Mouse (Mus musculus): ENCODE measurements around the gene Phospho1. TPM values are rescaled to one million over a fixed set of nuclear protein-coding genes. Genes with fewer than 3 reads are reported as not detected.

Gene Phospho1
- polyA plus RNA-seq, 2 experiments = 5.7 to 22.0 TPM

- Histone ChIP-seq H3K9ac (replicated peaks) (peak overlapping the region; percentile 96), H3K36me3 (replicated peaks; ENCODE audit: control insufficient read depth, insufficient read depth, low read depth) (no peaks in the 10 kb centered on the region), H3K27me3 (ENCODE audit: control insufficient read depth, insufficient read depth, low read length) (peaks cover 21% of the 10 kb centered on the region), H3K4me3 (ENCODE audit: insufficient read depth in 1 of 2, low read depth in 2 of 2, low read length in 2 of 2) (peak overlapping the region; percentile 76 to 84), H3K4me1 (replicated peaks; ENCODE audit: control insufficient read depth in 2 of 2, insufficient read depth in 2 of 2, low read length in 1 of 2) (peaks cover 22 to 46% of the 10 kb centered on the region in 2 experiments), H3K4me2 (ENCODE audit: low read depth) (peak overlapping the region; percentile 80), H3K9me3 (ENCODE audit: control insufficient read depth, low read length) (no peaks in the 10 kb centered on the region), H3K27ac (peak overlapping the region; percentile 53)
- 6% methylated on average over 11 of the region's 11 CpGs for WGBS (ENCODE audit: insufficient replicate concordance)
- TF ChIP-seq EP300 (IDR thresholded peaks at IDR 0.05; ENCODE audit: low read depth) (no peak), CTCF (IDR thresholded peaks at IDR 0.05; ENCODE audit: low read depth) (no peak)
- peak; percentile 0; the same call in 1 of the 2 replicates for ATAC-seq (ENCODE audit: insufficient read depth)
- no peak for DNase-seq (ENCODE audit: low read depth in 3 of 3, low spot score in 3 of 3)
Measured at GRCm38 (mm10) chr11:95824877-95825243, 561 bp downstream of the Phospho1 start.

GRCm38 (mm10) chr11:95825625-95826024 is 1.3 kb downstream of the Phospho1 start:
- ATAC-seq (ENCODE audit: insufficient read depth) (no peak), DNase-seq (ENCODE audit: low read depth in 3 of 3, low spot score in 3 of 3) (no peak)
- peaks cover 18 to 46% of the 10 kb centered on the region in 2 experiments for H3K4me1 ChIP-seq (replicated peaks; ENCODE audit: control insufficient read depth in 2 of 2, insufficient read depth in 2 of 2, low read length in 1 of 2)
- peak overlapping the region; percentile 53 for H3K27ac ChIP-seq
- peaks cover 29% of the 10 kb centered on the region for H3K27me3 ChIP-seq (ENCODE audit: control insufficient read depth, insufficient read depth, low read length)
- no peaks in the 10 kb centered on the region for H3K36me3 ChIP-seq (replicated peaks; ENCODE audit: control insufficient read depth, insufficient read depth, low read depth)
- WGBS (ENCODE audit: insufficient replicate concordance) = 50% methylated on average over 3 of the region's 3 CpGs
- no peak for TF ChIP-seq EP300 (IDR thresholded peaks at IDR 0.05; ENCODE audit: low read depth)
- TF ChIP-seq CTCF (IDR thresholded peaks at IDR 0.05; ENCODE audit: low read depth) = no peak
- H3K9me3 ChIP-seq (ENCODE audit: control insufficient read depth, low read length) = no peaks in the 10 kb centered on the region
- H3K4me3 ChIP-seq (ENCODE audit: insufficient read depth in 1 of 2, low read depth in 2 of 2, low read length in 2 of 2) = peak overlapping the region; percentile 76 to 84
- peak overlapping the region; percentile 96 for H3K9ac ChIP-seq (replicated peaks)
- H3K4me2 ChIP-seq (ENCODE audit: low read depth) = peak overlapping the region; percentile 80

- Histone ChIP-seq H3K9ac (replicated peaks) (peak overlapping the region; percentile 96), H3K4me1 (replicated peaks; ENCODE audit: control insufficient read depth in 2 of 2, insufficient read depth in 2 of 2, low read length in 1 of 2) (peaks cover 17 to 48% of the 10 kb centered on the region in 2 experiments), H3K4me3 (ENCODE audit: insufficient read depth in 1 of 2, low read depth in 2 of 2, low read length in 2 of 2) (peak overlapping the region; percentile 29 to 33), H3K27ac (peak overlapping the region; percentile 53), H3K36me3 (replicated peaks; ENCODE audit: control insufficient read depth, insufficient read depth, low read depth) (no peaks in the 10 kb centered on the region), H3K9me3 (ENCODE audit: control insufficient read depth, low read length) (no peaks in the 10 kb centered on the region), H3K27me3 (ENCODE audit: control insufficient read depth, insufficient read depth, low read length) (peaks cover 38% of the 10 kb centered on the region), H3K4me2 (ENCODE audit: low read depth) (peak overlapping the region; percentile 61)
- ATAC-seq (ENCODE audit: insufficient read depth) (no peak), DNase-seq (ENCODE audit: low read depth in 3 of 3, low spot score in 3 of 3) (no peak)
- WGBS (ENCODE audit: insufficient replicate concordance) = 36% methylated on average over 6 of the region's 6 CpGs
- TF ChIP-seq EP300 (IDR thresholded peaks at IDR 0.05; ENCODE audit: low read depth) (0 out of 2 replicates have a peak, but pooled peaks have one; percentile 39), CTCF (IDR thresholded peaks at IDR 0.05; ENCODE audit: low read depth) (no peak)
Measured at GRCm38 (mm10) chr11:95826317-95827167, 2.2 kb downstream of the Phospho1 start.

GRCm38 (mm10) chr11:95827168-95827447 is 2.8 kb downstream of the Phospho1 start:
- Histone ChIP-seq H3K27ac (peak overlapping the region; percentile 53), H3K9me3 (ENCODE audit: control insufficient read depth, low read length) (no peaks in the 10 kb centered on the region), H3K9ac (replicated peaks) (peak overlapping the region; percentile 96), H3K27me3 (ENCODE audit: control insufficient read depth, insufficient read depth, low read length) (peaks cover 44% of the 10 kb centered on the region), H3K4me2 (ENCODE audit: low read depth) (peak overlapping the region; percentile 61), H3K4me1 (replicated peaks; ENCODE audit: control insufficient read depth in 2 of 2, insufficient read depth in 2 of 2, low read length in 1 of 2) (peaks cover 17 to 48% of the 10 kb centered on the region in 2 experiments), H3K36me3 (replicated peaks; ENCODE audit: control insufficient read depth, insufficient read depth, low read depth) (no peaks in the 10 kb centered on the region), H3K4me3 (ENCODE audit: insufficient read depth in 1 of 2, low read depth in 2 of 2, low read length in 2 of 2) (peak overlapping the region; percentile 29 to 33; a peak in 3 of 4 replicates)
- no peak for DNase-seq (ENCODE audit: low read depth in 3 of 3, low spot score in 3 of 3)
- 9% methylated on average over 3 of the region's 3 CpGs for WGBS (ENCODE audit: insufficient replicate concordance)
- TF ChIP-seq EP300 (IDR thresholded peaks at IDR 0.05; ENCODE audit: low read depth) (no peak), CTCF (IDR thresholded peaks at IDR 0.05; ENCODE audit: low read depth) (no peak)
- no peak for ATAC-seq (ENCODE audit: insufficient read depth)

- Histone ChIP-seq H3K27ac (peak overlapping the region; percentile 53), H3K27me3 (ENCODE audit: control insufficient read depth, insufficient read depth, low read length) (peaks cover 48% of the 10 kb centered on the region), H3K9ac (replicated peaks) (peak overlapping the region; percentile 96), H3K36me3 (replicated peaks; ENCODE audit: control insufficient read depth, insufficient read depth, low read depth) (no peaks in the 10 kb centered on the region), H3K4me1 (replicated peaks; ENCODE audit: control insufficient read depth in 2 of 2, insufficient read depth in 2 of 2, low read length in 1 of 2) (peaks cover 17 to 48% of the 10 kb centered on the region in 2 experiments), H3K9me3 (ENCODE audit: control insufficient read depth, low read length) (no peaks in the 10 kb centered on the region), H3K4me3 (ENCODE audit: insufficient read depth in 1 of 2, low read depth in 2 of 2, low read length in 2 of 2) (peak overlapping the region in 1 of 2 experiments; percentile 33; a peak in 2 of 4 replicates), H3K4me2 (ENCODE audit: low read depth) (peak overlapping the region; percentile 61)
- TF ChIP-seq CTCF (IDR thresholded peaks at IDR 0.05; ENCODE audit: low read depth) (peak; percentile 88), EP300 (IDR thresholded peaks at IDR 0.05; ENCODE audit: low read depth) (no peak)
- peak in 2 of 3 experiments; percentile 49 to 60 for DNase-seq (ENCODE audit: low read depth in 3 of 3, low spot score in 3 of 3)
- 15% methylated on average over 3 of the region's 3 CpGs for WGBS (ENCODE audit: insufficient replicate concordance)
- no peak for ATAC-seq (ENCODE audit: insufficient read depth)
Measured at GRCm38 (mm10) chr11:95827464-95828085, 3.3 kb downstream of the Phospho1 start.

Data from liver, embryonic 14.5 days (tissue).